Mouse (Mus musculus) spleen, adult 2 months (tissue): Measurements from ENCODE around the gene Gm37240.

Source experiments
- CTCF ChIP-seq: fragments of 200-500 bp; IDR thresholded peaks from 2 replicates; pipeline ENCODE4 v1.5.1; 2011; ENCODE audit warnings: mild to moderate bottlenecking, inconsistent platforms; ENCODE audit not compliant: insufficient read depth, insufficient read length, insufficient replicate concordance; ENCODE audit errors: extremely low read depth
- POLR2A ChIP-seq: fragments of 200-500 bp; IDR thresholded peaks from 2 replicates; pipeline ENCODE4 v1.6.1; 2011; ENCODE audit warnings: low read depth, low read length, inconsistent platforms

GRCm38 (mm10) chr3:84710723-84711122 is 1176.6 kb downstream of the Gm37240 start:
- TF ChIP-seq POLR2A (no peak), CTCF (peak; percentile 41; the same call in 1 of the 2 replicates)
